Mouse (Mus musculus): Measurements from ENCODE around the gene Arhgef6. TPM values are rescaled to one million over a fixed set of nuclear protein-coding genes. Genes with fewer than 3 reads are reported as not detected.

The Arhgef6 gene
- polyA plus RNA-seq, 1 experiment from 2014 or later: 4.1 TPM

GRCm38 (mm10) chrX:57288458-57288857 is 50.1 kb downstream of the Arhgef6 start:
- Histone ChIP-seq H3K9ac (ENCODE audit: low read length) (no peak overlapping the region), H3K36me3 (ENCODE audit: control insufficient read depth, insufficient read depth, low read length) (no peaks in the 10 kb centered on the region), H3K9me3 (ENCODE audit: control insufficient read depth, low read length) (no peaks in the 10 kb centered on the region), H3K4me3 (ENCODE audit: low read depth, low read length) (no peak overlapping the region), H3K4me2 (replicated peaks; ENCODE audit: low read depth) (no peak overlapping the region), H3K27me3 (ENCODE audit: control insufficient read depth, insufficient read depth, low read length) (no peaks in the 10 kb centered on the region), H3K27ac (replicated peaks) (no peak overlapping the region), H3K4me1 (replicated peaks; ENCODE audit: control insufficient read depth, insufficient read depth) (no peaks in the 10 kb centered on the region)
- 60% methylated on average over 3 of the region's 3 CpGs for WGBS
- DNase-seq (ENCODE audit: low spot score): no peak
- TF ChIP-seq CTCF (IDR thresholded peaks at IDR 0.05; ENCODE audit: low read depth) (no peak), EP300 (optimal IDR thresholded peaks at IDR 0.05) (no peak)
- ATAC-seq (ENCODE audit: low FRiP score, low TSS enrichment): no peak

GRCm38 (mm10) chrX:57286281-57286680 is 52.2 kb downstream of the Arhgef6 start:
- TF ChIP-seq EP300 (optimal IDR thresholded peaks at IDR 0.05) (no peak), CTCF (IDR thresholded peaks at IDR 0.05; ENCODE audit: low read depth) (no peak)
- Histone ChIP-seq H3K4me2 (replicated peaks; ENCODE audit: low read depth) (no peak overlapping the region), H3K9me3 (ENCODE audit: control insufficient read depth, low read length) (no peaks in the 10 kb centered on the region), H3K4me3 (ENCODE audit: low read depth, low read length) (no peak overlapping the region), H3K4me1 (replicated peaks; ENCODE audit: control insufficient read depth, insufficient read depth) (no peaks in the 10 kb centered on the region), H3K27ac (replicated peaks) (no peak overlapping the region), H3K36me3 (ENCODE audit: control insufficient read depth, insufficient read depth, low read length) (no peaks in the 10 kb centered on the region), H3K9ac (ENCODE audit: low read length) (no peak overlapping the region), H3K27me3 (ENCODE audit: control insufficient read depth, insufficient read depth, low read length) (no peaks in the 10 kb centered on the region)
- 55% methylated on average over 9 of the region's 9 CpGs for WGBS
- no peak for ATAC-seq (ENCODE audit: low FRiP score, low TSS enrichment)
- DNase-seq (ENCODE audit: low spot score): no peak

- Histone ChIP-seq H3K36me3 (ENCODE audit: control insufficient read depth, insufficient read depth, low read length) (no peaks in the 10 kb centered on the region), H3K27me3 (ENCODE audit: control insufficient read depth, insufficient read depth, low read length) (no peaks in the 10 kb centered on the region), H3K9ac (ENCODE audit: low read length) (no peak overlapping the region), H3K4me3 (ENCODE audit: low read depth, low read length) (no peak overlapping the region), H3K9me3 (ENCODE audit: control insufficient read depth, low read length) (no peaks in the 10 kb centered on the region), H3K27ac (replicated peaks) (no peak overlapping the region), H3K4me2 (replicated peaks; ENCODE audit: low read depth) (no peak overlapping the region), H3K4me1 (replicated peaks; ENCODE audit: control insufficient read depth, insufficient read depth) (no peaks in the 10 kb centered on the region)
- DNase-seq (ENCODE audit: low spot score): no peak
- no peak for ATAC-seq (ENCODE audit: low FRiP score, low TSS enrichment)
- WGBS: 88% methylated on average over 3 of the region's 3 CpGs
- TF ChIP-seq CTCF (IDR thresholded peaks at IDR 0.05; ENCODE audit: low read depth): no peak
Measured at GRCm38 (mm10) chrX:57282184-57282583, 56.3 kb downstream of the Arhgef6 start.

- no peak overlapping the region for H3K27ac ChIP-seq (replicated peaks)
- DNase-seq (ENCODE audit: low spot score) (no peak), ATAC-seq (ENCODE audit: low FRiP score, low TSS enrichment) (no peak)
Measured at GRCm38 (mm10) chrX:57277560-57278335, 60.8 kb downstream of the Arhgef6 start.

GRCm38 (mm10) chrX:57263515-57263914 is 75.0 kb downstream of the Arhgef6 start:
- ATAC-seq (ENCODE audit: low FRiP score, low TSS enrichment): no peak
- WGBS: 71% methylated on average over 4 of the region's 4 CpGs
- H3K27ac ChIP-seq (replicated peaks): no peak overlapping the region
- H3K4me3 ChIP-seq (ENCODE audit: low read depth, low read length): no peak overlapping the region
- no peak overlapping the region for H3K9ac ChIP-seq (ENCODE audit: low read length)
- DNase-seq (ENCODE audit: low spot score): no peak
- H3K9me3 ChIP-seq (ENCODE audit: control insufficient read depth, low read length): no peaks in the 10 kb centered on the region
- no peak for TF ChIP-seq EP300 (optimal IDR thresholded peaks at IDR 0.05)
- TF ChIP-seq CTCF (IDR thresholded peaks at IDR 0.05; ENCODE audit: low read depth): no peak
- H3K4me1 ChIP-seq (replicated peaks; ENCODE audit: control insufficient read depth, insufficient read depth): no peaks in the 10 kb centered on the region
- H3K4me2 ChIP-seq (replicated peaks; ENCODE audit: low read depth): no peak overlapping the region
- no peaks in the 10 kb centered on the region for H3K27me3 ChIP-seq (ENCODE audit: control insufficient read depth, insufficient read depth, low read length)
- H3K36me3 ChIP-seq (ENCODE audit: control insufficient read depth, insufficient read depth, low read length): no peaks in the 10 kb centered on the region

More at GRCm38 (mm10) chrX:57277560-57278335, 60.8 kb downstream of the Arhgef6 start:
- H3K36me3 ChIP-seq (ENCODE audit: control insufficient read depth, insufficient read depth, low read length): no peaks in the 10 kb centered on the region
- no peak overlapping the region for H3K4me3 ChIP-seq (ENCODE audit: low read depth, low read length)
- no peaks in the 10 kb centered on the region for H3K27me3 ChIP-seq (ENCODE audit: control insufficient read depth, insufficient read depth, low read length)
- H3K9ac ChIP-seq (ENCODE audit: low read length): no peak overlapping the region
- H3K9me3 ChIP-seq (ENCODE audit: control insufficient read depth, low read length): no peaks in the 10 kb centered on the region
- 36% methylated on average over 6 of the region's 6 CpGs for whole genome bisulfite sequencing
- H3K4me1 ChIP-seq (replicated peaks; ENCODE audit: control insufficient read depth, insufficient read depth): no peaks in the 10 kb centered on the region
- TF ChIP-seq CTCF (IDR thresholded peaks at IDR 0.05; ENCODE audit: low read depth) (no peak), EP300 (optimal IDR thresholded peaks at IDR 0.05) (no peak)
- H3K4me2 ChIP-seq (replicated peaks; ENCODE audit: low read depth): no peak overlapping the region

- H3K36me3 ChIP-seq (ENCODE audit: control insufficient read depth, insufficient read depth, low read length): no peaks in the 10 kb centered on the region
- no peak overlapping the region for H3K4me3 ChIP-seq (ENCODE audit: low read depth, low read length)
- no peak overlapping the region for H3K9ac ChIP-seq (ENCODE audit: low read length)
- no peak overlapping the region for H3K27ac ChIP-seq (replicated peaks)
- H3K4me1 ChIP-seq (replicated peaks; ENCODE audit: control insufficient read depth, insufficient read depth): no peaks in the 10 kb centered on the region
- H3K9me3 ChIP-seq (ENCODE audit: control insufficient read depth, low read length): no peaks in the 10 kb centered on the region
- H3K27me3 ChIP-seq (ENCODE audit: control insufficient read depth, insufficient read depth, low read length): no peaks in the 10 kb centered on the region
- no peak for ATAC-seq (ENCODE audit: low FRiP score, low TSS enrichment)
- 51% methylated on average over 2 of the region's 2 CpGs for WGBS
- DNase-seq (ENCODE audit: low spot score): peak; percentile 17
- no peak overlapping the region for H3K4me2 ChIP-seq (replicated peaks; ENCODE audit: low read depth)
- TF ChIP-seq CTCF (IDR thresholded peaks at IDR 0.05; ENCODE audit: low read depth): peak; percentile 64
- TF ChIP-seq EP300 (optimal IDR thresholded peaks at IDR 0.05): no peak
Measured at GRCm38 (mm10) chrX:57260744-57261143, 77.8 kb downstream of the Arhgef6 start.
